Mouse (Mus musculus) intestine, embryonic 15.5 days (tissue): ENCODE measurements at regions not wholly inside any gene's neighbourhood (a gene's known extent, or its start where the extent isn't known, plus 50 kb on each side); places are given as distances from the start of the nearest gene placed in this dataset.

Experiments
- ATAC-seq: fragments of 200-750 bp; cut with Nextera tagmentation; 2 replicates; pipeline ENCODE4 v1.8.0; 2017; ENCODE audit warnings: moderate TSS enrichment, moderate library complexity
- H3K27ac ChIP-seq: fragments of 300-500 bp; sonication (generic); 2 replicates; pipeline ENCODE4 v1.5.1; 2015; ENCODE audit warnings: mild to moderate bottlenecking, inconsistent platforms
- H3K27me3 ChIP-seq: fragments of 300-500 bp; sonication (generic); replicated peaks from 2 replicates; pipeline ENCODE4 v1.6.1; 2015; ENCODE audit warnings: inconsistent platforms
- H3K36me3 ChIP-seq: fragments of 300-500 bp; sonication (generic); 2 replicates; pipeline ENCODE4 v1.6.1; 2015; ENCODE audit warnings: inconsistent platforms
- H3K4me1 ChIP-seq: fragments of 300-500 bp; sonication (generic); replicated peaks from 2 replicates; pipeline ENCODE4 v1.6.1; 2015; ENCODE audit warnings: inconsistent platforms
- H3K4me2 ChIP-seq: fragments of 300-500 bp; sonication (generic); replicated peaks from 2 replicates; pipeline ENCODE4 v1.6.1; 2015; ENCODE audit warnings: mild to moderate bottlenecking, inconsistent platforms
- H3K4me3 ChIP-seq: fragments of 300-500 bp; sonication (generic); replicated peaks from 2 replicates; pipeline ENCODE4 v1.5.1; 2015; ENCODE audit warnings: inconsistent platforms
- H3K9ac ChIP-seq: fragments of 300-500 bp; sonication (generic); 2 replicates; pipeline ENCODE4 v1.6.1; 2015; ENCODE audit warnings: inconsistent platforms
- H3K9me3 ChIP-seq: fragments of 300-500 bp; sonication (generic); 2 replicates; pipeline ENCODE4 v1.6.1; 2016; ENCODE audit warnings: inconsistent platforms
- WGBS: fragments of 180-500 bp; shearing (Covaris S2); methylation state at CpG from one replicate; pipeline ENCODE4 v1.1.7; 2015; 5-methylcytosine and 5-hydroxymethylcytosine counted together

GRCm38 (mm10) chr16:74984207-74984606 is 572.6 kb upstream of the Robo2 start:
- Histone ChIP-seq H3K9me3 (no peaks in the 10 kb centered on the region), H3K4me3 (no peak overlapping the region), H3K9ac (no peak overlapping the region), H3K36me3 (no peaks in the 10 kb centered on the region), H3K4me1 (no peaks in the 10 kb centered on the region), H3K4me2 (no peak overlapping the region), H3K27me3 (no peaks in the 10 kb centered on the region), H3K27ac (no peak overlapping the region)
- no peak for ATAC-seq
- WGBS: 90% methylated on average over 1 of the region's 1 CpGs

- 81% methylated on average over 4 of the region's 4 CpGs for WGBS
- Histone ChIP-seq H3K27me3 (no peaks in the 10 kb centered on the region), H3K9me3 (no peaks in the 10 kb centered on the region), H3K9ac (no peak overlapping the region), H3K4me2 (no peak overlapping the region), H3K27ac (no peak overlapping the region), H3K36me3 (no peaks in the 10 kb centered on the region), H3K4me1 (no peaks in the 10 kb centered on the region), H3K4me3 (no peak overlapping the region)
- no peak for ATAC-seq
Observed at GRCm38 (mm10) chr16:74966099-74966498, 554.5 kb upstream of the Robo2 start.

- H3K27me3 ChIP-seq: no peaks in the 10 kb centered on the region
- no peak overlapping the region for H3K9ac ChIP-seq
- no peak overlapping the region for H3K27ac ChIP-seq
- H3K4me2 ChIP-seq: no peak overlapping the region
- no peaks in the 10 kb centered on the region for H3K4me1 ChIP-seq
- H3K9me3 ChIP-seq: no peaks in the 10 kb centered on the region
- 50% methylated on average over 4 of the region's 4 CpGs for WGBS
- no peaks in the 10 kb centered on the region for H3K36me3 ChIP-seq
- no peak for ATAC-seq
- no peak overlapping the region for H3K4me3 ChIP-seq
Observed at GRCm38 (mm10) chr16:74929739-74930138, 518.1 kb upstream of the Robo2 start.

- no peaks in the 10 kb centered on the region for H3K27me3 ChIP-seq
- H3K9me3 ChIP-seq: no peaks in the 10 kb centered on the region
- no peaks in the 10 kb centered on the region for H3K4me1 ChIP-seq
- H3K4me2 ChIP-seq: no peak overlapping the region
- no peak overlapping the region for H3K27ac ChIP-seq
- ATAC-seq: no peak
- 43% methylated on average over 7 of the region's 7 CpGs for WGBS
- no peak overlapping the region for H3K4me3 ChIP-seq
- H3K36me3 ChIP-seq: no peaks in the 10 kb centered on the region
- no peak overlapping the region for H3K9ac ChIP-seq
Observed at GRCm38 (mm10) chr16:74900835-74901234, 489.2 kb upstream of the Robo2 start.

GRCm38 (mm10) chr16:74887724-74888123 is 476.1 kb upstream of the Robo2 start:
- WGBS: 56% methylated on average over 1 of the region's 1 CpGs
- Histone ChIP-seq H3K9me3 (no peaks in the 10 kb centered on the region), H3K27me3 (no peaks in the 10 kb centered on the region), H3K27ac (no peak overlapping the region), H3K9ac (no peak overlapping the region), H3K36me3 (no peaks in the 10 kb centered on the region), H3K4me1 (no peaks in the 10 kb centered on the region), H3K4me2 (no peak overlapping the region), H3K4me3 (no peak overlapping the region)
- no peak for ATAC-seq

- no peak overlapping the region for H3K27ac ChIP-seq
- no peak overlapping the region for H3K4me2 ChIP-seq
- no peaks in the 10 kb centered on the region for H3K4me1 ChIP-seq
- H3K27me3 ChIP-seq: no peaks in the 10 kb centered on the region
- H3K9me3 ChIP-seq: no peaks in the 10 kb centered on the region
- 55% methylated on average over 3 of the region's 3 CpGs for WGBS
- ATAC-seq: peak; percentile 85
- H3K9ac ChIP-seq: no peak overlapping the region
- no peaks in the 10 kb centered on the region for H3K36me3 ChIP-seq
- no peak overlapping the region for H3K4me3 ChIP-seq
Observed at GRCm38 (mm10) chr16:74878603-74879002, 467.0 kb upstream of the Robo2 start.

GRCm38 (mm10) chr16:74873756-74874155 is 462.1 kb upstream of the Robo2 start:
- no peaks in the 10 kb centered on the region for H3K36me3 ChIP-seq
- no peaks in the 10 kb centered on the region for H3K4me1 ChIP-seq
- no peaks in the 10 kb centered on the region for H3K9me3 ChIP-seq
- no peak overlapping the region for H3K9ac ChIP-seq
- H3K27ac ChIP-seq: no peak overlapping the region
- no peak overlapping the region for H3K4me2 ChIP-seq
- H3K4me3 ChIP-seq: no peak overlapping the region
- ATAC-seq: no peak
- H3K27me3 ChIP-seq: no peaks in the 10 kb centered on the region

- H3K4me1 ChIP-seq: no peaks in the 10 kb centered on the region
- no peaks in the 10 kb centered on the region for H3K27me3 ChIP-seq
- WGBS: 20% methylated on average over 2 of the region's 2 CpGs
- ATAC-seq: no peak
- no peak overlapping the region for H3K9ac ChIP-seq
- H3K36me3 ChIP-seq: no peaks in the 10 kb centered on the region
- H3K27ac ChIP-seq: no peak overlapping the region
- no peak overlapping the region for H3K4me3 ChIP-seq
- no peak overlapping the region for H3K4me2 ChIP-seq
- no peaks in the 10 kb centered on the region for H3K9me3 ChIP-seq
Observed at GRCm38 (mm10) chr16:74857752-74858151, 446.1 kb upstream of the Robo2 start.

- H3K27ac ChIP-seq: no peak overlapping the region
- no peaks in the 10 kb centered on the region for H3K9me3 ChIP-seq
- no peaks in the 10 kb centered on the region for H3K4me1 ChIP-seq
- no peak overlapping the region for H3K4me3 ChIP-seq
- H3K27me3 ChIP-seq: no peaks in the 10 kb centered on the region
- H3K9ac ChIP-seq: no peak overlapping the region
- no peak overlapping the region for H3K4me2 ChIP-seq
- no peaks in the 10 kb centered on the region for H3K36me3 ChIP-seq
- WGBS: 97% methylated on average over 2 of the region's 2 CpGs
- ATAC-seq: no peak
Observed at GRCm38 (mm10) chr16:74840006-74840405, 428.4 kb upstream of the Robo2 start.

GRCm38 (mm10) chr16:74814386-74814785 is 402.8 kb upstream of the Robo2 start:
- H3K9me3 ChIP-seq: no peaks in the 10 kb centered on the region
- no peak for ATAC-seq
- no peak overlapping the region for H3K27ac ChIP-seq
- H3K27me3 ChIP-seq: no peaks in the 10 kb centered on the region
- H3K9ac ChIP-seq: no peak overlapping the region
- no peaks in the 10 kb centered on the region for H3K4me1 ChIP-seq
- no peak overlapping the region for H3K4me2 ChIP-seq
- WGBS: 73% methylated on average over 3 of the region's 3 CpGs
- H3K36me3 ChIP-seq: no peaks in the 10 kb centered on the region
- no peak overlapping the region for H3K4me3 ChIP-seq

GRCm38 (mm10) chr16:74809154-74809825 is 397.7 kb upstream of the Robo2 start:
- Histone ChIP-seq H3K9ac (no peak overlapping the region), H3K4me1 (no peaks in the 10 kb centered on the region), H3K4me3 (no peak overlapping the region), H3K4me2 (no peak overlapping the region), H3K9me3 (no peaks in the 10 kb centered on the region), H3K27me3 (no peaks in the 10 kb centered on the region), H3K27ac (no peak overlapping the region), H3K36me3 (no peaks in the 10 kb centered on the region)
- ATAC-seq: no peak
- WGBS: 71% methylated on average over 7 of the region's 7 CpGs

- H3K27ac ChIP-seq: no peak overlapping the region
- ATAC-seq: no peak
- no peak overlapping the region for H3K4me3 ChIP-seq
- no peak overlapping the region for H3K9ac ChIP-seq
- H3K36me3 ChIP-seq: no peaks in the 10 kb centered on the region
- 82% methylated on average over 2 of the region's 2 CpGs for WGBS
- H3K4me1 ChIP-seq: no peaks in the 10 kb centered on the region
- no peaks in the 10 kb centered on the region for H3K9me3 ChIP-seq
- H3K4me2 ChIP-seq: no peak overlapping the region
- H3K27me3 ChIP-seq: no peaks in the 10 kb centered on the region
Observed at GRCm38 (mm10) chr16:74806775-74807174, 395.1 kb upstream of the Robo2 start.

GRCm38 (mm10) chr16:74801296-74801695 is 389.7 kb upstream of the Robo2 start:
- Histone ChIP-seq H3K27me3 (no peaks in the 10 kb centered on the region), H3K9me3 (no peaks in the 10 kb centered on the region), H3K36me3 (no peaks in the 10 kb centered on the region), H3K4me2 (no peak overlapping the region), H3K4me1 (no peaks in the 10 kb centered on the region), H3K4me3 (no peak overlapping the region), H3K9ac (no peak overlapping the region), H3K27ac (no peak overlapping the region)
- 15% methylated on average over 7 of the region's 7 CpGs for WGBS
- peak; percentile 83 for ATAC-seq
